Mouse (Mus musculus) kidney, adult 2 months (tissue): ENCODE measurements at regions not wholly inside any gene's neighbourhood (a gene's known extent, or its start where the extent isn't known, plus 50 kb on each side); places are given as distances from the start of the nearest gene placed in this dataset.
"Not testable (repeated sequence)": the region's sequence is repeated elsewhere in the genome, so short reads cannot be mapped to it uniquely, and the experiment has no call there.

Experiments
- DNase-seq: peaks from one replicate; pipeline ENCODE4 v3.0.0; 2021
- H3K27ac ChIP-seq: fragments of 200-500 bp; 2 replicates; pipeline ENCODE4 v1.5.1; 2012; ENCODE audit warnings: low read depth, low read length, control low read depth, inconsistent platforms; ENCODE audit not compliant: insufficient read depth
- H3K27me3 ChIP-seq: fragments of 200-500 bp; replicated peaks from 2 replicates; pipeline ENCODE4 v1.6.1; 2012; ENCODE audit warnings: mild to moderate bottlenecking, moderate library complexity, low read length, inconsistent platforms; ENCODE audit not compliant: control insufficient read depth, insufficient read depth
- H3K36me3 ChIP-seq: fragments of 200-500 bp; 2 replicates; pipeline ENCODE4 v1.6.1; 2012; ENCODE audit warnings: mild to moderate bottlenecking, moderate library complexity, low read length, inconsistent platforms; ENCODE audit not compliant: control insufficient read depth, insufficient read depth
- H3K4me1 ChIP-seq: fragments of 200-500 bp; 2 replicates; pipeline ENCODE4 v1.6.1; 2011; ENCODE audit warnings: low read length; ENCODE audit not compliant: control insufficient read depth, insufficient read depth
- H3K4me3 ChIP-seq: fragments of 200-500 bp; 2 replicates; pipeline ENCODE4 v1.5.1; 2011; ENCODE audit warnings: mild to moderate bottlenecking, low read depth, low read length, control low read depth; ENCODE audit not compliant: insufficient read depth
- CTCF ChIP-seq: fragments of 200-500 bp; conservative IDR thresholded peaks from 2 replicates; pipeline ENCODE4 v1.5.1; 2011; ENCODE audit warnings: low read depth, mild to moderate bottlenecking, control low read depth, low read length, moderate library complexity, mixed read lengths; ENCODE audit not compliant: insufficient read depth, insufficient read length
- POLR2A ChIP-seq: fragments of 200-500 bp; IDR thresholded peaks from one replicate; pipeline ENCODE4 v1.6.1; 2011; ENCODE audit warnings: low read depth, low read length, control low read depth
- WGBS: fragments of 180-500 bp; shearing (Covaris S2); methylation state at CpG from one replicate; pipeline ENCODE4 v1.1.7; 2018; 5-methylcytosine and 5-hydroxymethylcytosine counted together

DNA sequence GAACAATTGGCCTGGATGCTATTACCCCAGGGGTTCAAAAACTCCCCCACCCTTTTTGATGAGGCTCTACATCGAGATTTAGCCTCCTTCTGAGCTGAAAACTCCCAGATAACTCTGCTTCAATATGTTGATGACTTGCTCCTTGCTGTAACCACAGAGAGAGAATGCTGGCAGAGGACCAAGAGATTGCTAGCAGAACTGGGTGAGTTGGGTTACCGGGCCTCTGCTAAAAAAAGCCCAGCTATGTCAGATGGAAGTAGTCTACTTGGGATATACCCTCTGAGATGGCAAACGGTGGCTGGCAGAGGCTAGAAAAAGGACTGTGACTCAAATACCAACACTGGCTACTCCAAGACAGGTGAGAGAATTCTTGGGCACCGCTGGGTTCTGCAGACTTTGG, 63.9 kb upstream of the Gm906 start:
- not testable (repeated sequence) for H3K27ac ChIP-seq, DNase-seq, H3K36me3 ChIP-seq, H3K4me3 ChIP-seq, H3K4me1 ChIP-seq, H3K27me3 ChIP-seq
- 49% methylated on average over 4 of the region's 4 CpGs for WGBS

DNA sequence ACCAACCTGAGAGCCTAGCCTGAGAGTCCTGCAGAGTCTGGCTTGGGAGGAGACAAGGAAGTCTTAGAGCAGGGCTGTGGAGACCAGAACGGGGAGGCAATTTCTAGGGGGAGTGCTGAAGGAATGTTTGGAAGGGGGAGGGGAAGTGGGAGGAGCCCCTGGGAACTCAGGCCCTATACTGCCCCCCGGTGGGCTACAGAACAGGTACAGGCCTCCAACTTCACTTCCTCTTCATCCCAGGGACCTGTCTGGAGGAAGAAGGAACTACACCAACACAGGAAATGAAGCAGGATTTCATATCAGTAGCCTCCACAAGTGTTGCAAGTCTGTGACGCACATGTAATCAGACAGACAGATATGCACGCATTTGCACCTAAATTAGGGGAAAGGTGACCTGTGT, 72.4 kb upstream of the Gm906 start:
- DNase-seq, result peak; percentile 3
- 44% methylated on average over 4 of the region's 4 CpGs for WGBS
- H3K4me1 ChIP-seq, result no peaks in the 10 kb centered on the region
- H3K27me3 ChIP-seq, result no peaks in the 10 kb centered on the region
- H3K36me3 ChIP-seq, result no peaks in the 10 kb centered on the region
- H3K4me3 ChIP-seq, result no peak overlapping the region
- H3K27ac ChIP-seq, result no peak overlapping the region
- TF ChIP-seq POLR2A, result no peak
- TF ChIP-seq CTCF, result no peak; the same call in 1 of the 2 replicates

DNA sequence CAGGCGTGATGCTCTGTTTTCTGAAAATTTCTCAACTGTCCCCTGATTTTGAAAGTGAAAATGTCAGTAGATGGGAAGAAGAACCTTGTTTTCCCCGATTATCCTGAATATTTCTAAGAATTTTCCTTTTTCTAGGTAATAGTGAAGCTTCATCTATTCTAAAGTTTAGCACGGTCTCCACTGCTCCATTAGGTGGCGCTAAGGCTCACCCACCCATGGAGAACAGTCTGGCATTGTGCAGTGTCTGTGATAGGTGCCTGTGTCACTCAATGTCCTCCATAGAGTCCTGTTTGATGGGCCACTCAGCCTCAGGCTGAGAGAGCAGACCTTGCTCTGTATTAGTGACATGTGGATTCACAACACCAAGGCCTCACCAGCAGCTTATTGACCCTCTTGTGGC, 78.5 kb upstream of the Gm906 start:
- H3K4me3 ChIP-seq, result no peak overlapping the region
- no peaks in the 10 kb centered on the region for H3K4me1 ChIP-seq
- TF ChIP-seq POLR2A, result no peak
- no peak for TF ChIP-seq CTCF
- DNase-seq, result no peak
- no peaks in the 10 kb centered on the region for H3K27me3 ChIP-seq
- 76% methylated on average over 4 of the region's 4 CpGs for WGBS
- no peaks in the 10 kb centered on the region for H3K36me3 ChIP-seq
- H3K27ac ChIP-seq, result no peak overlapping the region

DNA sequence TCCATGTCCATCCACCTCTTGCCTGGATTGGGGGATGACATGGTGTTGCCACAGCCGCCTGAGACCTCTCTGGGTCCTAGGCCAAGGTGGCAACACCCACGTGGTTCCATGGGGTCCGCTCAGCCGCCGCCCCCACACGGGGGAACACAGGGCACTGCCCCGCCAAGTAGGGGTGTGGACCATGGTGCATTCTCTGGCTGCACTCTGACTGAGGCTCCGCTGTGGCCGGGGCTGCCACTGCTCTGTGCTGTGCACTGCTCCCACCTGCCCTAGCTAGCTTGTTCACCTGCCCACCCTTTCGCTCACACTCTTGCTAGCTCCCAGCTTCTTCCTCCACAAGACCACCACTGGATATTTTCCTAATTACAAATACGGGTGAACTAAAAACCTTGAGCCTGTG, 73.5 kb upstream of the Fbxw17 start:
- Histone ChIP-seq H3K4me1 (no peaks in the 10 kb centered on the region), H3K36me3 (no peaks in the 10 kb centered on the region)

DNA sequence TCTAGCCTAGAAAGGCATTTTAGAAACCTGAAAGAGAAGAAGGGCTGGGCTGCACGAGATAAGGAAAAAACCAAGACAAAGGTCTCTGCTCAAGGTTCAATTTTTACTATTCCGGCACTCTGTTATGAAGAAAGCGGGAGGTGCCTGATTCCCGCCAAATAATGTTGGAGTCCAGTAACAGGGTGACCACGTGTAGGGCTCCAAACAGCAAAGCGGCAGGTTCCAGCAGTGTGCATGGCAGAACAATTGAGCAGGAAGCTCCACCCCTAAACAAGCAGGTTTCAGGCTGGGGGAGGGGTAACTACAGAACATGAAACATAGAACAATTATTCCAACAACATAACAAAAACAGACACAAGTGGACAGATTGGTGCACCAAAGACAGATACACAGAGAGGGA, 65.7 kb upstream of the Fbxw17 start:
- no peak for TF ChIP-seq POLR2A
- no peak for TF ChIP-seq CTCF
- no peaks in the 10 kb centered on the region for H3K27me3 ChIP-seq
- no peak for DNase-seq
- 78% methylated on average over 6 of the region's 6 CpGs for WGBS
- H3K36me3 ChIP-seq, result no peaks in the 10 kb centered on the region
- no peak overlapping the region for H3K4me3 ChIP-seq
- no peak overlapping the region for H3K27ac ChIP-seq
- no peaks in the 10 kb centered on the region for H3K4me1 ChIP-seq

More for the DNA sequence above, 73.5 kb upstream of the Fbxw17 start:
- H3K4me3 ChIP-seq, result no peak overlapping the region
- WGBS, result 92% methylated on average over 11 of the region's 11 CpGs
- no peak for TF ChIP-seq CTCF
- no peak for TF ChIP-seq POLR2A
- no peaks in the 10 kb centered on the region for H3K27me3 ChIP-seq
- H3K27ac ChIP-seq, result no peak overlapping the region
- DNase-seq, result no peak

DNA sequence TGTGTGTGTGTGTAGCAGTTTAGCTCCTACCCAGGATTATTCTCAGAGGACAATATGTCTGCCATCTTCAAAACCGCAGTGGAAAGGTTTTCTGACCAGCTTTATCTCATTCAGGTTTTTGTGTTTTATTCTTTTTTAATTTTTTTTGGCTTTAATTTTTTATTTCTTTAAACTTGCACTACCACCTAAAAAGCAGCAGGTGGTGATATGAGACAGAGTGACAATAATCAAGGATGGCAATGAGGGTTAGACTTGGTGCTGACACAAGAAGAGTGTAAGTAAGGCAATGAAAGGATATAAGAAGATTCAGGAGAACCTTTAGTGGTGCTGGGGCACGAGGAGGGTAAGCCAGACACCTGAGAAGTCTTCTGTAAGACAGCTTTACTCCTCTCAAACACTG, 62.4 kb upstream of the Fbxw17 start:
- H3K4me1 ChIP-seq, result no peaks in the 10 kb centered on the region
- no peak for DNase-seq
- H3K27me3 ChIP-seq, result no peaks in the 10 kb centered on the region
- no peak overlapping the region for H3K4me3 ChIP-seq
- TF ChIP-seq POLR2A, result no peak
- no peak for TF ChIP-seq CTCF
- WGBS, result 65% methylated on average over 2 of the region's 2 CpGs
- no peak overlapping the region for H3K27ac ChIP-seq
- no peaks in the 10 kb centered on the region for H3K36me3 ChIP-seq

DNA sequence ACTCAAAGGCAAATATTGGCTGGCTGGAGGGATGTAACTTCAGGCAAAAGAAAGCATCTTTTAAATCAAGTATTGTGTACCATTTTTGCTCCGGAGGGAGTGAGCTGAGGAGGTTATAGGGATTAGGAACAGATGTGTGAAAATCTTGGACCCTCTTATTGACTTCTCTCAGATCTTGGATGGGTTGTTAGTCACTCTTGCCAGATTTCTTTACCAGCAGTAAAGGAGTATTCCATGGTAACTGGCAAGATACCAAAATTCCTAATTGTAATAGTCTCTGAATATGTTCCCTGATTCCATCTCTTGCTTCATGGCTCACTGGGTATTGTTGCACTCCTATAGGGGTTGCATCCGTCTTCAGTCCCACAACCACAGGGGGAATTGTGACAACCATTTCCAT, 58.1 kb upstream of the Fbxw17 start:
- Histone ChIP-seq H3K27ac (no peak overlapping the region), H3K36me3 (no peaks in the 10 kb centered on the region), H3K4me1 (no peaks in the 10 kb centered on the region), H3K4me3 (no peak overlapping the region), H3K27me3 (no peaks in the 10 kb centered on the region)
- TF ChIP-seq POLR2A (no peak), CTCF (no peak)
- WGBS, result 70% methylated on average over 2 of the region's 2 CpGs
- no peak for DNase-seq
